Mouse (Mus musculus): ENCODE data around the gene Atic.

DNA sequence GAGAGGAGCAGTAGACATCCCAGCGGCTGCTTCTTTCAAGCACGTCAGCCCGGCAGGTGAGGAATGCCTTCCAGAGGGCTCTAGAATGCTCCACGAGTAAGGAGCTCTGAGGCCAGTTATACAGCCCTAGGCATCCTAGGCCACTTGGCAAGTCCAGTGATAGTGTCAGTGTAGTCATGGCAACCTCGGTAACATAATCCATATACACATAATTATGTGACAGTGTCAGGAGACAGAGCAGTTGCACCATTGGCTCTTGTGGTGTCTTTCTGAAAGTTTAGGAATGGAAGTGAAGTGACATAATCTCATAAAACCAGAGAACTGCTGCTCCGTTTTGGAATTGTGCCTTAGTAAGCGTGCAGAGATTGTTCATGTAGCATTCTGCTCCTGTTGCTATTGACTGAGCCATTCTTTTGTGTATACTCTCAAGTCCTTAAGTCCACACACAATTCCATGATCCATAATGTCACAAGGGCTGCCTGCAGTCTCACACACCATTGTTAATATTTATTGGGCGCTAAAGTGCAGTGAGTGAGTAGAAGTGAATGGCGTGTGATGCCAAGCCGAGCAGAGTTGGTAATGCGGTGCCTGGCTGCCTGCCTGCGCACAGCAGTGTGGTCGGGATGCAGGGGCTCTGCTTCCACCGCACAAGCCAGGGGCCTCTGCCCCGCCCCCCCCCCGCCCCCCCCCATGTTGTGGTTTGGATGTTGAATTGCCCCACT lies 11.1 kb downstream of the Atic start:
- no peak for TF ChIP-seq POLR2A (IDR thresholded peaks at IDR 0.05; ENCODE audit: low read depth, low read length)
- TF ChIP-seq CTCF (IDR thresholded peaks at IDR 0.05; ENCODE audit: extremely low read depth, insufficient read depth, insufficient read length, insufficient replicate concordance), result no peak

Data from spleen, adult 2 months (tissue).